Mouse (Mus musculus): ENCODE data around the gene Kncn. TPM values are rescaled to one million over a fixed set of nuclear protein-coding genes. Genes with fewer than 3 reads are reported as not detected.

The Kncn gene
- polyA plus RNA-seq (2012; rRNA removed), result 0.16 and 0.32 TPM in 2 replicates

GRCm38 (mm10) chr4:115884022-115884421 lies at the start of gene Kncn:
Gene Kncn (plus strand): TSS chr4:115884400.
- DNase-seq (ENCODE audit: extremely low spot score in 1 of 2, low spot score in 1 of 2), result no peak

- no peak for DNase-seq (ENCODE audit: extremely low spot score in 1 of 2, low spot score in 1 of 2)
Observed at GRCm38 (mm10) chr4:115835576-115835975, 48.6 kb upstream of the Kncn start.

GRCm38 (mm10) chr4:115838196-115838595 lies 46.0 kb upstream of the Kncn start:
- DNase-seq (ENCODE audit: extremely low spot score in 1 of 2, low spot score in 1 of 2), result no peak

- peak; percentile 87 to 94 for DNase-seq (ENCODE audit: extremely low spot score in 1 of 2, low spot score in 1 of 2)
Observed at GRCm38 (mm10) chr4:115838696-115839641, 45.2 kb upstream of the Kncn start, which contains the start of gene Mknk1. Gene Mknk1 (plus strand): TSS chr4:115839198.

GRCm38 (mm10) chr4:115839956-115840355 lies 44.2 kb upstream of the Kncn start:
- no peak for DNase-seq (ENCODE audit: extremely low spot score in 1 of 2, low spot score in 1 of 2)

GRCm38 (mm10) chr4:115840842-115841241 lies 43.4 kb upstream of the Kncn start:
- DNase-seq (ENCODE audit: extremely low spot score in 1 of 2, low spot score in 1 of 2), result no peak

GRCm38 (mm10) chr4:115846656-115847055 lies 37.5 kb upstream of the Kncn start:
- no peak for DNase-seq (ENCODE audit: extremely low spot score in 1 of 2, low spot score in 1 of 2)

- DNase-seq (ENCODE audit: extremely low spot score in 1 of 2, low spot score in 1 of 2), result peak; percentile 43 to 66
Observed at GRCm38 (mm10) chr4:115847377-115847776, 36.8 kb upstream of the Kncn start.

- no peak for DNase-seq (ENCODE audit: extremely low spot score in 1 of 2, low spot score in 1 of 2)
Observed at GRCm38 (mm10) chr4:115848083-115848482, 36.1 kb upstream of the Kncn start.

GRCm38 (mm10) chr4:115848990-115849677 lies 35.1 kb upstream of the Kncn start:
- no peak for DNase-seq (ENCODE audit: extremely low spot score in 1 of 2, low spot score in 1 of 2)

- DNase-seq (ENCODE audit: extremely low spot score in 1 of 2, low spot score in 1 of 2), result no peak
Observed at GRCm38 (mm10) chr4:115850111-115850510, 34.1 kb upstream of the Kncn start.

GRCm38 (mm10) chr4:115850631-115851030 lies 33.6 kb upstream of the Kncn start:
- DNase-seq (ENCODE audit: extremely low spot score in 1 of 2, low spot score in 1 of 2), result no peak

- DNase-seq (ENCODE audit: extremely low spot score in 1 of 2, low spot score in 1 of 2), result no peak
Observed at GRCm38 (mm10) chr4:115851569-115851968, 32.6 kb upstream of the Kncn start.

GRCm38 (mm10) chr4:115855100-115855499 lies 29.1 kb upstream of the Kncn start:
- no peak for DNase-seq (ENCODE audit: extremely low spot score in 1 of 2, low spot score in 1 of 2)

GRCm38 (mm10) chr4:115855609-115856008 lies 28.6 kb upstream of the Kncn start:
- DNase-seq (ENCODE audit: extremely low spot score in 1 of 2, low spot score in 1 of 2), result peak in 1 of 2 experiments; percentile 24

GRCm38 (mm10) chr4:115856282-115856681 lies 27.9 kb upstream of the Kncn start:
- no peak for DNase-seq (ENCODE audit: extremely low spot score in 1 of 2, low spot score in 1 of 2)

- no peak for DNase-seq (ENCODE audit: extremely low spot score in 1 of 2, low spot score in 1 of 2)
Observed at GRCm38 (mm10) chr4:115857293-115857883, 26.8 kb upstream of the Kncn start.

GRCm38 (mm10) chr4:115863352-115863751 lies 20.8 kb upstream of the Kncn start:
- no peak for DNase-seq (ENCODE audit: extremely low spot score in 1 of 2, low spot score in 1 of 2)

GRCm38 (mm10) chr4:115863880-115864279 lies 20.3 kb upstream of the Kncn start:
- DNase-seq (ENCODE audit: extremely low spot score in 1 of 2, low spot score in 1 of 2), result no peak

- DNase-seq (ENCODE audit: extremely low spot score in 1 of 2, low spot score in 1 of 2), result no peak
Observed at GRCm38 (mm10) chr4:115869512-115870210, 14.5 kb upstream of the Kncn start.
